Comparison of ENCODE assay signal across 8 mouse cellular contexts in the genomic region with DNA sequence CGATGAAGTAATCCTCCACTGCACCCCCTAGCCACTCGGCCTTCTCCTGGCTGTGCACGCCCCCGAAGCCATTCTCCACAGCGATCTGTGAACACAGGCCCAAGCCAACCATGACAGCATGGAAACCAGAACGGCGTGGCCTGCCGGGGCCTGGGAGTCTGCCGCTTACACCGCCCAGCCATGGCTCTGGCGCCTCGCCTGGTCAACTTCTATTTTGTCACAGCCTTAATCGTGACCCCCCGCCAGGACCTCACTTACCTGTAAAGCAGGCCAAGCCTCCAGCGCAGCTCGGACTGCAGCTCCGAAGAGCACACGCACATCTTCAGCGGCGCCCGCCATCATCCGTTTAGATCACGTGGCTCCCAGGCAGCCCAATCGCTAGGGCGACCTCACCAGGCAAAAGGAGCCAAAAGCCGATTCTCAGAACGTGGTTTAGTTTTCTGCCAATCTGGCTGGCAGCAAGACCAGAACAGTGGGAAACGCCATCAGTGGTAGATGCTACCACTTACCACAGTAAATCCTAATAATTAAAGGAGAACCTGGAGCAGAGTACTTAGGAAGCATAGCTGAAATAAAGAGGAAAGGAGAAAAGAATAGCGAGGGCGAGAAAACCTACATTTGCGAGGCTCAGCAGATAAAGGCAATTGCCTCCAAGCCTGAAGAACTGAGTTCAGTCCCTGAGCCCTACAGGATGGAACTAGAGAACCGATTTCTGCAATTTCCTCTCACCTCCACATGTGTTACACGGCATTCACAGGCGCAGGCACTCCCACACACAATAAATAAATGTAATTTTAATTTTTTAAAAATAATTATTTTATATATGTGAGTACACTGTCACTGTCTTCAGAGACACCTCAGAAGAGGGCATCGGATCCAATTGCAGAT. TPM values are rescaled to one million over a fixed set of nuclear protein-coding genes. Genes with fewer than 3 reads are reported as not detected.
A peak's percentile ranks its signal among the peaks of the same experiment; 100 is the strongest.
DNase-seq lines count a peak whose midpoint lies in the region; ATAC-seq and TF ChIP-seq lines count a peak whose summit lies in the region.

Gene Tsr2, minus strand, starts transcription at position 373 of the 888 bp plus-strand sequence.

- ATAC-seq in erythroid progenitor cell, adult 5-6 weeks (replicated peaks; ENCODE audit: low FRiP score, poor library complexity, severe bottlenecking): peak; percentile 99
- peak; percentile 86 for ATAC-seq in heart, embryonic 12.5 days (ENCODE audit: insufficient number of reproducible peaks, low FRiP score)
- peak; percentile 91 for ATAC-seq in kidney, postnatal 0 days (replicated peaks; ENCODE audit: low FRiP score, low read depth)
- ATAC-seq in liver, embryonic 11.5 days (replicated peaks; ENCODE audit: low FRiP score): peak; percentile 90
- ATAC-seq in stomach, embryonic 15.5 days (ENCODE audit: insufficient read depth, low FRiP score, low read depth): peak; percentile 78; the same call in 1 of the 2 replicates

- H3K4me1 ChIP-seq in heart, embryonic 12.5 days (replicated peaks): no peaks in the 10 kb centered on the region; the same call in 1 of the 2 replicates
- no peaks in the 10 kb centered on the region for H3K4me1 ChIP-seq in kidney, postnatal 0 days (replicated peaks; ENCODE audit: insufficient read depth, low read length)
- no peaks in the 10 kb centered on the region for H3K4me1 ChIP-seq in liver, embryonic 11.5 days (replicated peaks; ENCODE audit: control insufficient read depth, insufficient read depth, low read length)
- H3K4me1 ChIP-seq in stomach, embryonic 15.5 days: no peaks in the 10 kb centered on the region

- TF ChIP-seq CTCF in kidney, postnatal 0 days (IDR thresholded peaks at IDR 0.05; ENCODE audit: low read depth): peak; percentile 42; the same call in 1 of the 2 replicates

- no peaks in the 10 kb centered on the region for H3K9me3 ChIP-seq in heart, embryonic 12.5 days (replicated peaks)
- H3K9me3 ChIP-seq in kidney, postnatal 0 days (replicated peaks; ENCODE audit: low read length): no peaks in the 10 kb centered on the region
- no peaks in the 10 kb centered on the region for H3K9me3 ChIP-seq in liver, embryonic 11.5 days (ENCODE audit: control insufficient read depth, low read length)
- H3K9me3 ChIP-seq in stomach, embryonic 15.5 days: no peaks in the 10 kb centered on the region

- peak; percentile 84 for DNase-seq in CD4-positive, CD25-positive, alpha-beta regulatory T cell, adult 2 months (ENCODE audit: low read depth, low spot score)
- DNase-seq in brain, embryonic 18.5 days (ENCODE audit: low read depth, low spot score): peak; percentile 62
- peak; percentile 78 for DNase-seq in kidney, postnatal 0 days (ENCODE audit: low spot score)
- DNase-seq in liver, embryonic 11.5 days (ENCODE audit: low spot score): peak; percentile 62
- DNase-seq in natural killer cell, adult 2 months (ENCODE audit: low spot score in 2 of 2): peak; percentile 43 to 63

- H3K4me3 ChIP-seq in heart, embryonic 12.5 days: peak within 1 kb of the TSS; percentile 77
- H3K4me3 ChIP-seq in kidney, postnatal 0 days (replicated peaks; ENCODE audit: low read depth, low read length): peak within 1 kb of the TSS; percentile 54
- peak within 1 kb of the TSS; percentile 58 for H3K4me3 ChIP-seq in liver, embryonic 11.5 days (ENCODE audit: low read depth, low read length)
- peak within 1 kb of the TSS; percentile 63 for H3K4me3 ChIP-seq in stomach, embryonic 15.5 days (replicated peaks)

- peak within 1 kb of the TSS; percentile 78 for H3K9ac ChIP-seq in heart, embryonic 12.5 days
- H3K9ac ChIP-seq in kidney, postnatal 0 days (ENCODE audit: low read depth, low read length): peak within 1 kb of the TSS; percentile 58
- H3K9ac ChIP-seq in liver, embryonic 11.5 days (ENCODE audit: low read depth, low read length): peak within 1 kb of the TSS; percentile 66
- H3K9ac ChIP-seq in stomach, embryonic 15.5 days: peak within 1 kb of the TSS; percentile 37; the same call in 1 of the 2 replicates

- 22% methylated on average over 35 of the region's 35 CpGs for WGBS in heart, embryonic 12.5 days
- 34% methylated on average over 35 of the region's 35 CpGs for whole genome bisulfite sequencing in kidney, postnatal 0 days
- 26% methylated on average over 35 of the region's 35 CpGs for WGBS in liver, embryonic 11.5 days
- 30% methylated on average over 35 of the region's 35 CpGs for WGBS in stomach, embryonic 15.5 days

- H3K27ac ChIP-seq in heart, embryonic 12.5 days (ENCODE audit: poor library complexity, severe bottlenecking): peak within 1 kb of the TSS; percentile 25; the same call in 1 of the 2 replicates
- peak within 1 kb of the TSS; percentile 60 for H3K27ac ChIP-seq in kidney, postnatal 0 days
- H3K27ac ChIP-seq in liver, embryonic 11.5 days (ENCODE audit: low read depth, low read length): no peak within 1 kb of the TSS
- no peak within 1 kb of the TSS for H3K27ac ChIP-seq in stomach, embryonic 15.5 days

- H3K27me3 ChIP-seq in heart, embryonic 12.5 days (replicated peaks): no peaks in the 10 kb centered on the region
- no peaks in the 10 kb centered on the region for H3K27me3 ChIP-seq in kidney, postnatal 0 days (ENCODE audit: insufficient read depth, low read length)
- H3K27me3 ChIP-seq in liver, embryonic 11.5 days (replicated peaks; ENCODE audit: control insufficient read depth, insufficient read depth, low read length): no peaks in the 10 kb centered on the region; the same call in 1 of the 2 replicates
- H3K27me3 ChIP-seq in stomach, embryonic 15.5 days (replicated peaks): no peaks in the 10 kb centered on the region

- no peaks in the 10 kb centered on the region for H3K36me3 ChIP-seq in heart, embryonic 12.5 days
- no peaks in the 10 kb centered on the region for H3K36me3 ChIP-seq in kidney, postnatal 0 days (ENCODE audit: insufficient read depth, low read length)
- H3K36me3 ChIP-seq in liver, embryonic 11.5 days (ENCODE audit: control insufficient read depth, insufficient read depth, low read length): no peaks in the 10 kb centered on the region
- H3K36me3 ChIP-seq in stomach, embryonic 15.5 days: no peaks in the 10 kb centered on the region

- peak within 1 kb of the TSS; percentile 66 for H3K4me2 ChIP-seq in heart, embryonic 12.5 days
- H3K4me2 ChIP-seq in kidney, postnatal 0 days (ENCODE audit: low read length): peak within 1 kb of the TSS; percentile 57
- peak within 1 kb of the TSS; percentile 69 for H3K4me2 ChIP-seq in liver, embryonic 11.5 days
- H3K4me2 ChIP-seq in stomach, embryonic 15.5 days: peak within 1 kb of the TSS; percentile 53

RNA-seq across cellular contexts. Expression of gene Tsr2, which starts in this region (rescaled TPM):
- total RNA-seq in erythroid progenitor cell, adult 5-6 weeks (2015; ENCODE audit: low replicate concordance): 0.72 and 8.4 TPM in 2 replicates
- total RNA-seq in erythroid progenitor cell, adult 5-6 weeks (2017; ENCODE audit: low replicate concordance): 7.4 and 8.9 TPM in 2 replicates
- polyA plus RNA-seq in heart, embryonic 12.5 days (2016; fragmentation: Nextera tagmentation; extraction: Ambion mirVana): 20.8 and 22.1 TPM in 2 replicates
- polyA plus RNA-seq in kidney, postnatal 0 days (2015; fragmentation: Nextera tagmentation; extraction: Ambion mirVana): 30.8 and 33.7 TPM in 2 replicates
- polyA plus RNA-seq in liver, embryonic 11.5 days (2014; fragmentation: Nextera tagmentation; extraction: Ambion mirVana): 39.5 and 39.8 TPM in 2 replicates
- 31.6 and 32.3 TPM in 2 replicates for polyA plus RNA-seq in stomach, embryonic 15.5 days (2015; fragmentation: Nextera tagmentation; extraction: Ambion mirVana)

Comparison
In these comparisons a context has a peak if more than half of its experiments do, and no peak if none do; other contexts are left out.
1. H3K27ac ChIP-seq: peak in heart, embryonic 12.5 days (single experiment) and kidney, postnatal 0 days (single experiment); none in liver, embryonic 11.5 days (single experiment) and stomach, embryonic 15.5 days (single experiment).
2. Peak in every context shown above with its lines, with median percentiles within 50 percentile points of each other: DNase-seq, ATAC-seq, H3K4me2 ChIP-seq, H3K4me3 ChIP-seq and H3K9ac ChIP-seq.